Mouse (Mus musculus) spleen, postnatal 0 days (tissue): Measurements from ENCODE around the gene Olfr726. TPM values are rescaled to one million over a fixed set of nuclear protein-coding genes. Genes with fewer than 3 reads are reported as not detected.

Source experiments
- polyA plus RNA-seq: library from polyadenylated mRNA; unstranded; fragments of >200 nt; fragmentation: Nextera tagmentation; extraction: Ambion mirVana; gene quantifications from 2 replicates; pipeline ENCODE4 v1.2.1, GENCODE M21; 2015

Olfr726 gene
- not detected in 2 replicates for polyA plus RNA-seq

DNA sequence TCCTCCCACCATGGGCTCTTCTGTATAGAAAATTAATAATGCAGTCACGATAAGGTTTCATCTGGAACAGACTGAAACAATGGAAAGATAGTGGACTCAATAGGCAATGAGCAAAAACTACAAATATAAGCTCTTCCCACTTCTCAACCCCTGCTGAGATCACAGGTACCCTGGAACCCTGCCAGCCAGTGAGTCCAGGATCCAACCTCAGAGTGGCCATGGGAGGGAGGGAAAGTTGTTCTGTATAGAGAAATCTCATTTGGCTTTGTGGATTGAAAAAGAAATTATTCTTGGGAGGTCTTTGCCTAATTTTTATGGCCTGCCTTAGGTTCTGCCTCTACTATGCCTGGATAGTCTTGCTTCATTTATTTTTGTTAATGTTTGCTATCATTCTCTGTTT is at the start of gene Olfr726:
TSS of gene Olfr726 (minus strand) at position 101 of the 400 bp plus-strand sequence.

DNA sequence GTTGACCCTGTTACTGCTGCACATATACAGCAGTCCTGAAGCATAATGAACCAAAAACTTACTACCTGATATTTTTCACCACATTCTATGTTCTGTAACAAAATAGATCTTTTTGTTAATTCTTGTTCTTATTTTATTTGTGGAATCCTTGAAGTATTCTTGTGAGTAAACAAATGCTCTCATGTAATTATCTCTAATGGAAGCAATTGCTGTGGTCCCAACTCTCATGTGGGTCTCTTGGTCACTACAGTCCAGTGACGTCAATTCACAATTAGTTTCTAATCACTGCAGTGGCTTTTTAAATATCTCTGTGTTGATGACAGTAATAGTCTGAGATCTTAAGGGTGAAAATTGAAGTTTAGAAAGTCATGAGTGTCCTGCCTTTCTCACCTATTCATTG is 32.1 kb upstream of the Olfr726 start, which contains the start of gene Olfr727:
TSS of gene Olfr727 (plus strand) at position 301 of the 400 bp plus-strand sequence.

DNA sequence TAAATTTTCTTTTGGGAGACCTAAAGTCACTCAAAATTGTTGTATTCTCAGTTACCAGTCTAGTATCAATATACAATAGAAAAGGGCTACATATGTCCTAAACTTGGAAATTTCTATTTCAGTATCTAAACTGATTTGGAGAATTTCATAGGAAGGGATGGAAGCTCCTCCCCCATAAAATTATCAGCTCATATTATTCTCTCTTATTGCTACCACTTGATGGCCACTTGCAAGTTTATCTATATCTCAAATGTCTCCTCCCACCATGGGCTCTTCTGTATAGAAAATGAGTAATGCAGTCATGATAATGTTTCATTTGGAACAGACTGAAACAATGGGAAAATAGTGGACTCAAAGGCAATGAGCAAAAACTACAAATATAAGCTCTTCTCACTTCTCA is 50.5 kb downstream of the Olfr726 start, which contains the start of gene Olfr725:
TSS of gene Olfr725 (minus strand) at position 101 of the 400 bp plus-strand sequence.

Other genes with a start within 250 kb of the Olfr726 start
- not detected in 2 replicates for gene Olfr722, start 189.0 kb downstream of the Olfr726 start, polyA plus RNA-seq
- gene Olfr723, start 159.2 kb downstream of the Olfr726 start, polyA plus RNA-seq: not detected in 2 replicates
- gene Olfr724, start 127.7 kb downstream of the Olfr726 start, polyA plus RNA-seq: not detected in 2 replicates
- not detected in 2 replicates for gene Olfr725, start 50.6 kb downstream of the Olfr726 start, polyA plus RNA-seq
- gene Olfr727, start 32.2 kb upstream of the Olfr726 start, polyA plus RNA-seq: not detected in 2 replicates
- not detected in 2 replicates for gene Olfr728, start 51.7 kb upstream of the Olfr726 start, polyA plus RNA-seq
- gene Olfr729, start 62.0 kb upstream of the Olfr726 start, polyA plus RNA-seq: not detected in 2 replicates
- gene Olfr730, start 97.2 kb upstream of the Olfr726 start, polyA plus RNA-seq: not detected in 2 replicates
- gene Olfr731, start 150.9 kb upstream of the Olfr726 start, polyA plus RNA-seq: not detected in 2 replicates
- gene Olfr732, start 193.3 kb upstream of the Olfr726 start, polyA plus RNA-seq: not detected in 2 replicates
- not detected in 2 replicates for gene Olfr733, start 210.6 kb upstream of the Olfr726 start, polyA plus RNA-seq
- gene Olfr734, start 235.8 kb upstream of the Olfr726 start, polyA plus RNA-seq: not detected in 2 replicates